Mouse (Mus musculus) spleen, adult 2 months (tissue): ENCODE measurements around the gene Gm20431. TPM values are rescaled to one million over a fixed set of nuclear protein-coding genes. Genes with fewer than 3 reads are reported as not detected.
"Not testable (repeated sequence)": the region's sequence is repeated elsewhere in the genome, so short reads cannot be mapped to it uniquely, and the experiment has no call there.

ENCODE experiments used
- DNase-seq, 2 experiments: peaks; one replicate each; pipeline versions ENCODE4 v3.0.0 to v3.0.0-alpha.2; 2012 to 2021; ENCODE audit warnings: low spot score in 2 of 2, low read depth in 1 of 2
- H3K27ac ChIP-seq: fragments of 200-500 bp; 2 replicates; pipeline ENCODE4 v1.5.1; 2012; ENCODE audit warnings: low read length, inconsistent platforms; ENCODE audit not compliant: insufficient read depth
- H3K27me3 ChIP-seq: fragments of 200-500 bp; 2 replicates; pipeline ENCODE4 v1.6.1; 2012; ENCODE audit warnings: mild to moderate bottlenecking, moderate library complexity, low read length, inconsistent platforms; ENCODE audit not compliant: control insufficient read depth, insufficient read depth
- H3K36me3 ChIP-seq: fragments of 200-500 bp; 2 replicates; pipeline ENCODE4 v1.6.1; 2012; ENCODE audit warnings: mild to moderate bottlenecking, low read length, inconsistent platforms; ENCODE audit not compliant: control insufficient read depth, insufficient read depth
- H3K4me1 ChIP-seq: fragments of 200-500 bp; 2 replicates; pipeline ENCODE4 v1.6.1; 2011; ENCODE audit warnings: inconsistent platforms; ENCODE audit not compliant: control insufficient read depth, insufficient read depth, insufficient read length
- H3K4me3 ChIP-seq: fragments of 200-500 bp; 2 replicates; pipeline ENCODE4 v1.5.1; 2011; ENCODE audit warnings: mild to moderate bottlenecking, inconsistent platforms; ENCODE audit not compliant: insufficient read depth, insufficient read length; ENCODE audit errors: extremely low read depth
- CTCF ChIP-seq: fragments of 200-500 bp; IDR thresholded peaks from 2 replicates; pipeline ENCODE4 v1.5.1; 2011; ENCODE audit warnings: mild to moderate bottlenecking, inconsistent platforms; ENCODE audit not compliant: insufficient read depth, insufficient read length, insufficient replicate concordance; ENCODE audit errors: extremely low read depth
- POLR2A ChIP-seq: fragments of 200-500 bp; IDR thresholded peaks from 2 replicates; pipeline ENCODE4 v1.6.1; 2011; ENCODE audit warnings: low read depth, low read length, inconsistent platforms
- WGBS: fragments of 180-500 bp; shearing (Covaris S2); methylation state at CpG from one replicate; pipeline ENCODE4 v1.1.7; 2018; 5-methylcytosine and 5-hydroxymethylcytosine counted together
- polyA plus RNA-seq: library from polyadenylated mRNA; depleted of rRNA; stranded (reverse); fragments of >200 nt; gene quantifications from 2 replicates; pipeline ENCODE4 v1.2.3, GENCODE M21; 2012

Gm20431 gene
- polyA plus RNA-seq, 1 experiment = 13.2 TPM

- peak; percentile 68 for TF ChIP-seq POLR2A
- TF ChIP-seq CTCF = no peak
- Histone ChIP-seq H3K27me3 (no peaks in the 10 kb centered on the region), H3K4me3 (peak overlapping the region; percentile 51), H3K27ac (peak overlapping the region; percentile 96), H3K4me1 (peaks cover 42% of the 10 kb centered on the region; the same call in 1 of the 2 replicates), H3K36me3 (peaks cover 21% of the 10 kb centered on the region)
- 10% methylated on average over 16 of the region's 16 CpGs for WGBS
- DNase-seq = peak; percentile 79 to 88
Measured at GRCm38 (mm10) chr2:167656629-167657478, 4.4 kb downstream of the Gm20431 start.

- WGBS = 88% methylated on average over 10 of the region's 10 CpGs
- no peak for DNase-seq
- Histone ChIP-seq H3K4me1 (peaks cover 40% of the 10 kb centered on the region; the same call in 1 of the 2 replicates), H3K27me3 (no peaks in the 10 kb centered on the region), H3K36me3 (peaks cover 24% of the 10 kb centered on the region), H3K4me3 (no peak overlapping the region), H3K27ac (no peak overlapping the region)
- no peak for TF ChIP-seq CTCF
- no peak for TF ChIP-seq POLR2A
Measured at GRCm38 (mm10) chr2:167654911-167655600, 6.2 kb downstream of the Gm20431 start.

GRCm38 (mm10) chr2:167652694-167653093, 8.6 kb downstream of the Gm20431 start:
- H3K4me1 ChIP-seq = peaks cover 30% of the 10 kb centered on the region; the same call in 1 of the 2 replicates
- no peak for DNase-seq
- no peaks in the 10 kb centered on the region for H3K27me3 ChIP-seq
- TF ChIP-seq CTCF (no peak), POLR2A (no peak)
- peaks cover 24% of the 10 kb centered on the region for H3K36me3 ChIP-seq
- H3K4me3 ChIP-seq = no peak overlapping the region
- no peak overlapping the region for H3K27ac ChIP-seq
- 91% methylated on average over 7 of the region's 7 CpGs for WGBS

GRCm38 (mm10) chr2:167651622-167652021, 9.7 kb downstream of the Gm20431 start:
- no peak for TF ChIP-seq POLR2A
- TF ChIP-seq CTCF = no peak
- Histone ChIP-seq H3K36me3 (peaks cover 24% of the 10 kb centered on the region), H3K4me3 (no peak overlapping the region), H3K27me3 (no peaks in the 10 kb centered on the region), H3K27ac (no peak overlapping the region), H3K4me1 (peaks cover 21% of the 10 kb centered on the region; the same call in 1 of the 2 replicates)
- no peak for DNase-seq
- 96% methylated on average over 9 of the region's 9 CpGs for WGBS

GRCm38 (mm10) chr2:167649290-167650032, 11.8 kb downstream of the Gm20431 start:
- H3K36me3 ChIP-seq = peaks cover 33% of the 10 kb centered on the region
- DNase-seq = no peak
- peaks cover 16% of the 10 kb centered on the region; the same call in 1 of the 2 replicates for H3K4me1 ChIP-seq
- TF ChIP-seq POLR2A (no peak), CTCF (no peak)
- no peaks in the 10 kb centered on the region for H3K27me3 ChIP-seq
- no peak overlapping the region for H3K4me3 ChIP-seq
- peak overlapping the region; percentile 20; the same call in 1 of the 2 replicates for H3K27ac ChIP-seq
- WGBS = 53% methylated on average over 12 of the region's 12 CpGs

- Histone ChIP-seq H3K27me3 (no peaks in the 10 kb centered on the region), H3K36me3 (peaks cover 20% of the 10 kb centered on the region), H3K27ac (no peak overlapping the region), H3K4me3 (no peak overlapping the region), H3K4me1 (peaks cover 16% of the 10 kb centered on the region; the same call in 1 of the 2 replicates)
- no peak for DNase-seq
- 96% methylated on average over 4 of the region's 4 CpGs for WGBS
- no peak for TF ChIP-seq POLR2A
- TF ChIP-seq CTCF = no peak
Measured at GRCm38 (mm10) chr2:167646411-167646810, 14.9 kb downstream of the Gm20431 start.

- H3K27me3 ChIP-seq, H3K4me1 ChIP-seq, H3K27ac ChIP-seq, H3K4me3 ChIP-seq, DNase-seq: not testable (repeated sequence)
- WGBS = 90% methylated on average over 13 of the region's 13 CpGs
- H3K36me3 ChIP-seq = peaks cover 18% of the 10 kb centered on the region
Measured at GRCm38 (mm10) chr2:167643356-167644052, 17.8 kb downstream of the Gm20431 start.
